Mouse (Mus musculus) stomach, embryonic 14.5 days (tissue): ENCODE results near the gene Mnt. TPM values are rescaled to one million over a fixed set of nuclear protein-coding genes. Genes with fewer than 3 reads are reported as not detected.

Experiments
- ATAC-seq: fragments of 200-750 bp; cut with Nextera tagmentation; 2 replicates; pipeline ENCODE4 v1.8.0; 2017; ENCODE audit warnings: low read depth, moderate TSS enrichment; ENCODE audit not compliant: insufficient number of reproducible peaks, insufficient read depth, low FRiP score
- H3K27ac ChIP-seq: fragments of 300-500 bp; sonication (generic); 2 replicates; pipeline ENCODE4 v1.5.1; 2014; ENCODE audit warnings: mild to moderate bottlenecking, low read length, moderate library complexity, mixed read lengths
- H3K27me3 ChIP-seq: fragments of 300-500 bp; sonication (generic); 2 replicates; pipeline ENCODE4 v1.6.1; 2014; ENCODE audit warnings: low read length, control low read depth, mixed read lengths; ENCODE audit not compliant: control insufficient read depth, insufficient read depth
- H3K36me3 ChIP-seq: fragments of 300-500 bp; sonication (generic); 2 replicates; pipeline ENCODE4 v1.6.1; 2014; ENCODE audit warnings: mild to moderate bottlenecking, control low read depth, low read length, moderate library complexity, mixed read lengths; ENCODE audit not compliant: control insufficient read depth, insufficient read depth
- H3K4me1 ChIP-seq: fragments of 300-500 bp; sonication (generic); 2 replicates; pipeline ENCODE4 v1.6.1; 2014; ENCODE audit warnings: low read length, control low read depth, mixed read lengths; ENCODE audit not compliant: control insufficient read depth, insufficient read depth
- H3K4me2 ChIP-seq: fragments of 300-500 bp; sonication (generic); replicated peaks from 2 replicates; pipeline ENCODE4 v1.6.1; 2014; ENCODE audit warnings: low read depth, low read length, control low read depth
- H3K4me3 ChIP-seq: fragments of 300-500 bp; sonication (generic); 2 replicates; pipeline ENCODE4 v1.5.1; 2014; ENCODE audit warnings: low read depth, low read length, control low read depth
- H3K9ac ChIP-seq: fragments of 300-500 bp; sonication (generic); replicated peaks from 2 replicates; pipeline ENCODE4 v1.6.1; 2014; ENCODE audit warnings: low read depth, mild to moderate bottlenecking, control low read depth, low read length, moderate library complexity, mixed read lengths
- H3K9me3 ChIP-seq: fragments of 300-500 bp; sonication (generic); 2 replicates; pipeline ENCODE4 v1.6.1; 2016; ENCODE audit warnings: low read depth, low read length, control low read depth; ENCODE audit not compliant: control insufficient read depth
- WGBS: fragments of 180-500 bp; shearing (Covaris S2); extraction: QIAGEN DNeasy Blood & Tissue Kit; methylation state at CpG from one replicate; pipeline ENCODE4 v1.1.7; 2014; 5-methylcytosine and 5-hydroxymethylcytosine counted together
- polyA plus RNA-seq: library from polyadenylated mRNA; unstranded; fragments of >200 nt; fragmentation: Nextera tagmentation; extraction: Ambion mirVana; gene quantifications from 2 replicates; pipeline ENCODE4 v1.2.1, GENCODE M21; 2014

Gene Mnt
- polyA plus RNA-seq, 1 experiment from 2014 or later = 4.3 TPM

DNA sequence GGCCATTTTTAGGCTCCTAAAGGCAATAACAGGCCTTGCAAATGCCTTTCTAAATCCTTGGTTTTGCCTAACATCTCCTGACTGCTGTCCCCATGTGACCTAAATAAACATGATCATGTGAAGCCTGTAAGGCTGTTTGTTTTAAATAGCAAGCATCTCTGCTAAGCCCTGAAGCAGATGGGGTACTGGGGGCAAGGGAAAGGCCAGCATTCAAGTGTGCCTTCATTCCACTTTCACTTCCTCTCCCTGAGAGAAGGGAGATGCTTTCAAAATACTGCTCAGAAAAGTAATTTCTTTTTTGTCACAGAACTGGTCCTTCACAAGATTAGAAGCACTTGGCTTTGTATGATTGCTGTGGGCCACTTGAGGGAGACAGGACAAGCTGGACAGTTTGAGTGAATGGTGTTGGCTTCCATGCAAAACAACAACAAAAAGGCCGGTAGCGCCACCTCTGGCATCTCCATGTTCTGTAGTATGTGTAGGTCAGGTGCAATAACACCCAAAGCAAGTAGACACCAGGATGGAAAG, 2.3 kb upstream of the Mnt start:
- Histone ChIP-seq H3K4me3 (no peak overlapping the region), H3K9me3 (no peaks in the 10 kb centered on the region), H3K27ac (no peak overlapping the region), H3K4me1 (peaks cover 20% of the 10 kb centered on the region), H3K27me3 (no peaks in the 10 kb centered on the region), H3K36me3 (no peaks in the 10 kb centered on the region), H3K9ac (no peak overlapping the region), H3K4me2 (no peak overlapping the region)
- ATAC-seq = no peak
- WGBS = 40% methylated on average over 2 of the region's 2 CpGs

DNA sequence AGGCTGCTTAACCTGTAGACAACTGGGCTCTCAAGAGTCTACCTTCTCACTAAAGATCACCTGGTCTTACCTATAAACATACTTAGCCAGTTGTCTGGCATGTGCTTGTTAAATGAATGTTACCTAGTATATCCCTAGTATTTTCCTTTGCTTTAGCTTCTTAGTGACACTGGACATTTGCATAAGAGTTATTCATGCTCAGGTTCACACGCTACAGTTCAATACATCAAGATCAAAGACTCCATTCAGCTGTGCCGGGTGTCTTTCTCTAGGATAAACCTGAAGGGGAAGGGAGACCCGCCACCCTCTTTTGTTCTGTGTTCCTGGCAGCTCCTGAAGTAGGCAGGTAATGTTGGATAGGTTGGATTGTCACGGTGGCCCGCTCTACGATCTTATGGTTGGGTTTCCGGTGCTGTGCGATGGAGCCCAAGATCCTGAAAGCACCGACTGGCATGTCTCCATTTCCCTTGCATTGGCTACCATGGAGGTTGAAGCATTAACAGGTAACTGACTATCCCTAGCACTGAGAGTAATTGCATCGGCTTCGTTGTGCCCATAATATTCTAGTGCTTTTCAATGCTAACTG, 1.7 kb upstream of the Mnt start:
- no peak for ATAC-seq
- H3K9me3 ChIP-seq = no peaks in the 10 kb centered on the region
- H3K4me3 ChIP-seq = peak overlapping the region; percentile 96; the same call in 1 of the 2 replicates
- peaks cover 24% of the 10 kb centered on the region for H3K4me1 ChIP-seq
- WGBS = 13% methylated on average over 11 of the region's 11 CpGs
- no peaks in the 10 kb centered on the region for H3K27me3 ChIP-seq
- no peaks in the 10 kb centered on the region for H3K36me3 ChIP-seq
- no peak overlapping the region for H3K27ac ChIP-seq
- no peak overlapping the region for H3K9ac ChIP-seq
- H3K4me2 ChIP-seq = peak overlapping the region; percentile 93

DNA sequence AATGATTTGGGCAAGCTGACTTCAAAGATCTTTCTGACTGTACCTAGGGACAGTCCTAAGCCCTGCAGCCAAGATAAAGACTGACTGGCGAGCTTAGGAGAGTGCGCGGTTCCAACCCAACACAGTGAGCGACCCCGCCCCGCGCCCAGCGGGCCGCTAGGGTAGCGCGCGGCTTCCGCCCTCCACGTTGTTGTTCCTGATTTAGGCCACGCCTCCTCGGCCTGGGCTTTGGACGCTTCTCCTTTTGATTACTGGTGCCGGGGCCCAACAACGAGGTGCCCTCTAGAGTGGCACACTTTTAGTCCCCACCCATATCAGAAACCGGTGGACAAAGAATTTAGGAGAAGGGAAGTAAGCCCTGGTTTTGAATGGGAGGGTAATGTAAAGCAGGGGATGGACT, 908 bp upstream of the Mnt start:
- Histone ChIP-seq H3K36me3 (no peaks in the 10 kb centered on the region), H3K9ac (peak overlapping the region; percentile 18; the same call in 1 of the 2 replicates), H3K9me3 (no peaks in the 10 kb centered on the region), H3K27me3 (no peaks in the 10 kb centered on the region), H3K4me1 (peaks cover 24% of the 10 kb centered on the region), H3K4me3 (peak overlapping the region; percentile 96), H3K4me2 (peak overlapping the region; percentile 93), H3K27ac (peak overlapping the region; percentile 81)
- WGBS = under 1% methylated on average over 20 of the region's 20 CpGs
- peak; percentile 40 for ATAC-seq

DNA sequence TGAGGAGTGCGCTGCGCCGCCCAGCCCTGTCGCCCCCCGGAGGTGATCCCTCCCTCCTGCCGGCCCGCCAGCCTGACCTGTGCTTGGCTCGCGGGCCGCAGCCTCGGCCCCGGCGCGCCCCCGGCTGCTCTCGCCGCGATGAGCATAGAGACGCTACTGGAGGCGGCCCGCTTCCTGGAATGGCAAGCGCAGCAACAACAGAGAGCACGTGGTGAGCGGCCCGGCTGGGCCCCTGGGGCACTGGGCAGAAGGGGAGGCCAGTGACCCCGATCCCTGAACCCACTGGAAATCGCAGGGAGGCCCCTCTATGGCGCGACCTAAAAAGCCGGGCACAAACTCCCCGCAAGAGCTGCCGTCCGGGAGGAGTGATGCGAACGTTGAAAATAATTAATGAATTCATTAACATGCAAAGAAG, 478 bp downstream of the Mnt start:
- no peaks in the 10 kb centered on the region for H3K27me3 ChIP-seq
- WGBS = 1% methylated on average over 35 of the region's 35 CpGs

DNA sequence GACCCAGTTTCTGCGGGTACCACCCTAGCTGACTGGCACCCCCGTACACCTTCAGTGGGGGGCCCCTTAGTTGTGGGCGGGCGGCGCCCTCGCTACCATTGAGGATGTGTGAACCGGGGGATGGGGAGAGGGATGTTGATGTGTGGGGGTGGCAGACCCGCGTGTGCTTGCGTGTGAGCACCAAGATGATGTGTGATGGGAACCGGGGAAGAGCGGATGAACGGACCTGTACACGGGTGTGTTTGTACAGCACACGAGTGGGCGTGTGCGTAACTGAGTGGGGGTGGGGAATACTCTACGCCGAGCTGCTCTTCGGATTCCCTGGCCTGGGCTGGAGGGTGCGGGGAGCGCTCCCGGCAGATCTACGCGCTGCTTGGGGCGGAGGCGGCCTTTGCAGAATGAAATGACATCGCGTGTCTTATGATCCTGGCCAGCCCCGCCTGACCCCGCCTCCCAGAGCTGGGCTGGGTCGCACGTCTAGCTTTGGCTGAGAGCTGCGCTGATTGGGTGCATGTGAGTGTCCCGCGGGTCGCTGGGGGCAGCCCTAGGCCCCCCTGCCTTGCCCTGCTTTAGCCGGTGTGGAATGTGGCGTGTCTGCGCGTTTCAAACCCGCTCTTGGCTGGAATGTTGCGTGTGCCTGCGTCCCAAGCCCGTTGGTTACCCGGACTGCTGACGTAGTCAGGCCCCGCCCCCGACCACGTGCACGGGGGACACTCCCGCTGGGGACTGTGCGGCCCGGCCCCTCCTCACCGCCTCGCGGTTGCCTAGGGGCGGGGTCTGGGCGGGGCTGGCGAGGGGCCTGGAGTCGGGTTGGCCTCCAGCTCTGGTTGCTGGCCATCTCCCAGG, 1.1 kb downstream of the Mnt start:
- WGBS = under 1% methylated on average over 61 of the region's 61 CpGs
- peaks cover 24% of the 10 kb centered on the region for H3K4me1 ChIP-seq
- peak overlapping the region; percentile 96 for H3K4me3 ChIP-seq
- H3K9ac ChIP-seq = peak overlapping the region; percentile 80
- ATAC-seq = peak; percentile 84
- no peaks in the 10 kb centered on the region for H3K27me3 ChIP-seq
- H3K27ac ChIP-seq = peak overlapping the region; percentile 98
- H3K9me3 ChIP-seq = no peaks in the 10 kb centered on the region
- H3K4me2 ChIP-seq = peak overlapping the region; percentile 93
- H3K36me3 ChIP-seq = no peaks in the 10 kb centered on the region

More for the DNA sequence above, 478 bp downstream of the Mnt start:
- ATAC-seq = no peak
- peak overlapping the region; percentile 80 for H3K9ac ChIP-seq
- peak overlapping the region; percentile 96 for H3K4me3 ChIP-seq
- peaks cover 24% of the 10 kb centered on the region for H3K4me1 ChIP-seq
- peak overlapping the region; percentile 93 for H3K4me2 ChIP-seq
- H3K27ac ChIP-seq = peak overlapping the region; percentile 90
- H3K36me3 ChIP-seq = no peaks in the 10 kb centered on the region
- no peaks in the 10 kb centered on the region for H3K9me3 ChIP-seq

DNA sequence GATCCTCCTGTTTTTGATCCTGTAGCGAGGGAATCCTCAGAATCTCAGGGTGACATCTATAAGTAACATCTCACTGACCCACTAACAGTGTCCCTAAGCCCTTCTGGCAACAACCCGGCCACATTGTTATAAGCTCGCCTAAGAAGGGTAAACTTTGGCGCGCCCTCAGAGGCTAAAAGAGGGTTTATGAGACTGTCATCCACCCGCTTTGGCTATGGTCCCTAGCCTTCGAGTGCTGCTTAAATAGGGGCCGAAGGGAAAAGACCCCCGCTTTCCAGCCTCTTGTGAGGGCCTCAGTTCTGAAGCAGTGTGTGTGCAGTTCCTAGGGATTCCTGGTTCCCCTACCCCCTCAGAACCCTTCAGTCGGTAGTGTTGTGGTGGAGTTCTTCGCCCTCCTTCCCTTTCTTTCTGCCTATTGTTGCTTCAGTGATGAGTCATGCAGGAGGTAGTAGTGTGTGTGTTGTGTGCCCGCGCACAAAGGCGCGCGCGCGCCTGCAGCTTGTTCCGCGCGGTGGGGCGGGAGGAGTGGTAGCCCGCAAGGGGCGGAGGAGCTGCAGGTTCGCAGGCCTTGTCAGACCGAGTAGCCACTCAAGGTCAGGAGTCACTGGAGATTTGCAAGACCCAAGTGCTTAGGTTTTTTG, 1.9 kb downstream of the Mnt start:
- Histone ChIP-seq H3K4me1 (peaks cover 28% of the 10 kb centered on the region), H3K36me3 (no peaks in the 10 kb centered on the region), H3K4me2 (peak overlapping the region; percentile 93), H3K4me3 (peak overlapping the region; percentile 96), H3K9ac (peak overlapping the region; percentile 46), H3K9me3 (no peaks in the 10 kb centered on the region), H3K27me3 (no peaks in the 10 kb centered on the region), H3K27ac (peak overlapping the region; percentile 98)
- WGBS = 1% methylated on average over 26 of the region's 26 CpGs
- no peak for ATAC-seq

DNA sequence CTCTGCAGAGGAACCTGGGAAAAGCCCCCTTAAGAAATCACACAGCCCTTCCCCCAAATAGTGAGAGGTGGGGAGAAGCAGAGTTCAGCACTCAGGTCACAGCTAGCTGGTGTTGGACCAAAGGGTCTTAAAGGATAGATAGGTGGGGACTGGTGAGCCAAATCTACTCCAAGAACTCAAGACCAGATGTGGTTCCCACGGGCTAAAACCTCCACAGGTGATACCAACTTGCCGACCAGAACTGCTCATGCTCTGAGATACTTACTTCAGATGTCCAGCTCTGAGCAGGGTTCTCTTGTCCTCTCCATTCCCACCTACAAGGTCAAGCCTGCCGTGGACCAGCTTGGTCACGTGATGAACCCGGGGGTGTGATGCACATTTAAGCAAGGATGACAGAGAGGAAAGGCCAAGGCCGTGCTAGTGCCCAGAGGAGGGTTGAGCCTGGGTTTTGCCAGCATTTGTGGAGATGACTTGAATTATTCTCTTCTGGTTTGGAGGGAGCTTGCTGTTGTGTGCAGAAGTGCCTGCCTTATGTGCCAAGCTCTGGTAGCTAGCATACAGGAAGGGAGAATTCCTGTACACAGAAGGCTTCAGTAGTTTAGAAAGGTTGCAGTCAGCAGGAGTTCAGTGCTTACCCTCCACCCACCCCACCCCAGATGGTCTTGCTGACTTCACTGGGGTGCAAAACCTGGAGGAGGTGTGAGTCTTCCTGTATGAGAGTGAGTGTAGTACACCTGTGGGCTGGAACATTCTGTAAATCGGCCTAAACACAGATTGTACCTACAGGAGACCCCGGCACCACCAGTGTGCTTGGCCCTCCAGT, 3.0 kb downstream of the Mnt start:
- no peaks in the 10 kb centered on the region for H3K27me3 ChIP-seq
- H3K27ac ChIP-seq = no peak overlapping the region
- H3K36me3 ChIP-seq = no peaks in the 10 kb centered on the region
- H3K9ac ChIP-seq = no peak overlapping the region
- peak overlapping the region; percentile 96; the same call in 1 of the 2 replicates for H3K4me3 ChIP-seq
- ATAC-seq = no peak
- no peaks in the 10 kb centered on the region for H3K9me3 ChIP-seq
- H3K4me2 ChIP-seq = peak overlapping the region; percentile 93; the same call in 1 of the 2 replicates
- peaks cover 21% of the 10 kb centered on the region for H3K4me1 ChIP-seq
- WGBS = 80% methylated on average over 8 of the region's 8 CpGs

DNA sequence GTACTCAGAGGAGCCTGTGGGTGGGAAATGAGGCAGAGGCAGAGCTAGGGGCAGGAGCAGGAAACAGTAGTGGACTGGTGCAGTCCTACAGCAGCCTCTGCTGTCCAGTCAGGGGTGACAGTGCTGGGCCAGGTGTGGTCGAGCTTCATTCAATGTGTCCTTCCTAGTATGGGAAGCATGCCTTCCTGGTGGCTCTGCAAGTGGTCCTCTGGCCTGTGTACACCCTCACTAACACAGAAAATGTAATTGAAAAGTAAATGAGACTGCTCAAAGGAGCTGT, 3.6 kb downstream of the Mnt start:
- Histone ChIP-seq H3K36me3 (no peaks in the 10 kb centered on the region), H3K4me1 (peaks cover 18% of the 10 kb centered on the region), H3K4me2 (no peak overlapping the region), H3K4me3 (no peak overlapping the region), H3K27ac (peak overlapping the region; percentile 7; the same call in 1 of the 2 replicates), H3K9me3 (no peaks in the 10 kb centered on the region), H3K9ac (no peak overlapping the region), H3K27me3 (no peaks in the 10 kb centered on the region)
- WGBS = 58% methylated on average over 1 of the region's 1 CpGs
- ATAC-seq = no peak
